Mouse (Mus musculus) adipocyte (in vitro differentiated cells): ENCODE data around the gene Ugt2b34.
A peak's percentile ranks its signal among the peaks of the same experiment; 100 is the strongest.
"Not testable (repeated sequence)": the region's sequence is repeated elsewhere in the genome, so short reads cannot be mapped to it uniquely, and the experiment has no call there.

Source experiments
- DNase-seq: peaks from one replicate; pipeline ENCODE4 v3.0.0-alpha.2; 2016; ENCODE audit warnings: low spot score

Gene Ugt2b34

DNA sequence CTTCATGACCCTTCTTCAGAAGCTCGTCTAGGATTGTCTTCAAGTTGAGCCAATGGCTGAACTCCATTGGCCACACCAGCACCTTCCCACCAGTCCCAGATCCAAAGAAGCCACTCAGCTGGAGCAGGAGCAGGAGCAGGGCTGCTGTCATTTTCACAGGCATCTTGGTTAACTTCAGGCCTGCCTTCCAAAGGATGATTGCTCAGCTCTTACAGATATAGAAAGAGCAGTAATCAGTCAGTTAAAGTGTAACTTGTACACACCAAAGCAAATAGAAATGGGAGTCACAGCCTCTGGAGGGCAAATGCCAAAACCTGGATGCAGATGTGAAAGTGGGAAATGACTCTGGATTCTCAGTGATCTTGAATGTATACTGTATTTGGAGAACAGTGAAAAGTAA is at the start of gene Ugt2b34:
Gene Ugt2b34, minus strand, starts transcription at position 180 of the 400 bp plus-strand sequence.
- DNase-seq, result no peak

DNA sequence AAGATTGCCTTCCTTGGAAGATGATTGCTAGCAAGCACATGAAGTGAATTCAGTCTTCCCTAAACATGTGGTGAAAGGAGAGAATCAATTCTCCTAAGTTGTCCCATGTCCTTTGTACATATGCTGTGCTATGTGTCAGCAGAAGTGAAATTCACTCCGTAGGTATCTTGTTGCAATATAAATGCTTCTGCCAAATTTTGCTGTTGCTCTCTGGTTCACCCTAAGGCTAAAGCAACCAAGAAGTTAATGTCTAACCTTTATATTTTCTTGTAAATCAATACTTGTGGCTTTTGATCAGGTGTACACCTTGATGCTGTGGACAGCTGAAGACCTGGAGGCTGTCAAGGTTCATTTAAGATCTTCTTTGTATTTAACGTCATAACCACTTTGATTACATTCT is 35.4 kb upstream of the Ugt2b34 start:
- no peak for DNase-seq

DNA sequence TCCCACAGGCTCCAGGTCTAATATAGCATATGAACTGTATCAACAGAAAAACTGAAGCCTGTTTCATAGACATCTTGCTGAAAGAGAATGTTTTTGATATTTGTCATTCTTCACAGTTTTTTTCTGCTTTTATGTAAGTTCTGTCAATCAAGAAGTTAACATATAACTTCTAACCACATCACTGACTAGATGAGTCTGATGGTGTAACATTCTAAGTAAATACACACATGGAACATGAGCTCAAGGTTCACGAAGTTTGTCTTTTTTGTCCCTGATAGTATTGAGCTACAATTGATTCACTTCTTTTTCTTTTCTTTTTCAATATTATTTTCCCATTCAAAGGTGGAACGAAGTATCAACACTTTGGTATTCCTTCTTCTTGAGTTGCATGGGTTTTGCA is 19.7 kb upstream of the Ugt2b34 start, which contains the start of gene Ugt2b1:
Gene Ugt2b1, minus strand, starts transcription at position 105 of the 400 bp plus-strand sequence.
- no peak for DNase-seq

DNA sequence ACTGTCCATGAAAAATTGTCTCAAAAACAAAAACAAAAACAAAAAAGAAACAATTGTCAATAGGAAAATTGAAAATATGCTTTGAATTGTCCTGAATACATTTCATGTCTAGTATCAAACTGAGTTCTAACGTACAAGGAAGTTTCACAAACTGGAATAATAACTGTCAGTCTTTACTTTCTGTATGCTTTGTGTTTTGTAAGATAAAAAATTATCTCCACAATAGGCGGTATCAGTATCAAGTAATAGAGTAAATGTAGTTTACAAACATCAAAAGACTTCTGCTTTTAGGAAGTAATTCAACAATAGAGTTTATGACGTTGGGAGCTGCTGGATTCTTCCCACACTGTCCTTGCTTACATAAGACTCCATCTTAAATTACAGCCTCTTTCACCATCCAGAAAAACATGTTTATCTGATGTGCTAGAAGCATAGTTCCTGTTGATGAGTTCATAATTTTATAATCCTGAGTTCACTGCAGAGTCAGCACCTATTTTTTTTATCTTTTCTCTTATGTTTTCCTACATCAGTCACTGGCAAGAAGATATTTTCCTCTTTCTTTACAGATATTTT is 14.0 kb upstream of the Ugt2b34 start:
- no peak for DNase-seq

DNA sequence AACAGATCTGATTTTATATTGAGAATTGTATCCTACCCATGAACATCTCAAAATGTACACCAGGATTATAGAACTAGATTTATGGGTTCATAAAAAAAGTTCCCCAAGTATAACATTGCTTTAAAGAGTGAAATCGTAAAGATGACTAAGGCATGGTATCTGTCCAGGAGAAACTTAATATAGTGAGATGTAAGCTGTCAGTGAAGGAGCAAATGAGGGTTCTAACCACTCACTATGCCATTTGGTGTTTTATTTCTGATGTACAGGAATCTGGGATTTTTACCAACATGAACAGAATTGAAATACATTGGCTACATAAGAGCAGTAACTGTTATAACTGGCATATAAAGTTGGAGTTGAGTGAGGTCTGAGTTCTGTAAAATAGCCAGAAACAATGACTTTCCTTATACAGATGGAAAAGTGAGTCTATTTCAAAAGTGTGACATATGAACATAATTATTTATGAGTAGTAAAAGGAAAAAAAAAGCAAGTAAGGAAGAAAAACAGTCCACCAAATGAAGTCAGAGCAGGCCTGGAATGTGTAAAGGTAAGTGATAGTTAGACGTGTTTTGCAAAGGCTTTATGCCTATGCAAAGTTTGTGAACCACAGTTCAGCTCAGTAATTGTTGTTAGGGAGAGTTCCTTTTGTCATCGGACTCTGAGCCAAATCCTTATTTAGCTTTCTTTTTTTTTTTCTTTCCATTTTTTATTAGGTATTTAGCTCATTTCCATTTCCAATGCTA is 4.8 kb upstream of the Ugt2b34 start:
- no peak for DNase-seq

DNA sequence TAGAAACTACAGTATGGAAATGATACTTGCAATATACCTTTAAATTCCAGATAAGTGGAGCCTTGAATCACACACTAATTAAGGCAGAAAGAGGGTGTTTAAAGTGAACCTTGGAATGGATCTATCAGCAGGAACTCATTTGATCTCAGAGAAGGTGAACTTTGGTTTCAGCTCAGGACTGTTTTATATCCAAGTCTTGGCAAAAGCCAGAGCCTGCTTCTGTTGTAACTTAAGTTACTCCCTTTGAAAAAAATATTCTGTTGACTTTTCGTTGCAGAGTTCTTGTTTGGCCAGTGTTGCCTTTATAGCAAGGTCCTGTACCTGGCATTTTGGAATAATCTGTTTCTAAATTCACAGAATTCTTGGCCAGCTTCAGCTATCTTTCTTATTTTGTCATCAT is 4.0 kb upstream of the Ugt2b34 start:
- no peak for DNase-seq

DNA sequence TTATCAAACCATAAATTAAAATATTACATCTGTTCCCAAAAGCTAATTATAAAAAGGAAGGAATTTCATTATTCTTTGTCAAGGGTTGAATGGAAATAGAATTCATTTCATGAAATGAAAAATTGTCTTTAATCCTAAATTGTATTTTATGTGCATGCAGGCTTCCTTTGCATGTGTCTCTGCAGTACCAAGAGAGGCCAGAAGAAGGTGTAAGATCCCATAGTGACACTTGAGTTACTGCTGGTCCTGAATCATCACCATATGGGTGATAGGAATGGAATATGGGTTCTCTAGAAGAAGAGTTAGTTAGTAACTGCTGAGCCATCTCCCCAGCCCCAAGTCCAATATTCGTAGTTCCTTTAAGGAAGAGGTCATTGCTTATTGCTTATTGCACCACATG is 16.8 kb downstream of the Ugt2b34 start:
- no peak for DNase-seq

DNA sequence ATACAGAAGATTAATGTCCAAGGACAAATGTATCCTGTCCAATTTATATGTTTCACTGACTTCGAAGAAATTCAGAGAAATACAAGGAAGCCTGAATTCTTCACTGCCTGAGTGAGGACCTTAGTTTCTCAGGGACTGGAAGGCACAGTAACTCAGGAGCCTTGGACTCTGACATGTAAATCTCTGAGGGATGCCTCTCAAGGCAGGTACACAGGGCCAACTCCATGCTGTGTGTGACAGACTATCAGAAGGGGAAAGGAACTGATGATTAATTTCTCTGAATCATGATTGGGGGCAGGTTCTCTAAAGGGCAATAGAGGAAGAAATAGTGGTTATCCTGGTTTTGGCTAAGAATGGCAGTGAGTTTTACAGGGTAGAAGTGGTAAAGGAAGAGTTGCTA is 18.3 kb downstream of the Ugt2b34 start:
- DNase-seq, result no peak

DNA sequence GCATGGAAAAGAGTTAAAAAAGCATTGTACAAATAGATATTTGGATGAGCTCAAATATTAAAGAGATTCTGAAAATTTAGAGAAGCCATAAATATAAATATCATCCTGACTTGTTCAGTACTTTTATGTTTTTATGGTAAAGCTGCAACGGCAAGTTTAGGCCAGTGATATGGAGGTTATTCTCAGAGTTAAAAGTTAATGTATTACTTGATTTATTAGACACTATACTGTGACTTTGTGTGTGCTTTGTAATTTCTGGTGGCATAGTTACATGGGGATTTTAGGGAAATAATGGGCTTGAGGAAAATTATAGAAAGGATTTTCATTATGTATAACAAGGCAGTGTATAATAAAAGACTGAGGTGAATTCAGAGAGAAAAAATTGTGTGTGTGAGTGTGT is 19.7 kb downstream of the Ugt2b34 start:
- DNase-seq, result no peak

DNA sequence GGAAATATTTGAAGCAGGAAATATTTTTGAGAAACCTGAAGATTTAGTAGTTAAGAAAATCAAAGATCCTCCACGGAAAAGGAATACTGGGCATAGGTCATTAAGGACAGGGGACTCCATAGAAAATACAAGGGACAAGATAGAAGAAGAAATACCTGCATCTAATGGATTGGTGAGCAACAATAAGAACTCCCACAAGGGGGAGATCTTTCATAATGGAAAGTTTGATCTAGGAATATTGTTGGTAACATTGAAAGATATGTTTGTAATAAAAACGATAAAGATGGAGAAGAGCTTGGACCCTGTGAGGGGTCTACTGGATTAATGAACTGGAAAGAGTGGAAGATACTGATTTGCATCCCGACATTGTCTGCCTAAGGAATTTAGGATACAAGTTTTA is 20.1 kb downstream of the Ugt2b34 start:
- peak; percentile 44 for DNase-seq

DNA sequence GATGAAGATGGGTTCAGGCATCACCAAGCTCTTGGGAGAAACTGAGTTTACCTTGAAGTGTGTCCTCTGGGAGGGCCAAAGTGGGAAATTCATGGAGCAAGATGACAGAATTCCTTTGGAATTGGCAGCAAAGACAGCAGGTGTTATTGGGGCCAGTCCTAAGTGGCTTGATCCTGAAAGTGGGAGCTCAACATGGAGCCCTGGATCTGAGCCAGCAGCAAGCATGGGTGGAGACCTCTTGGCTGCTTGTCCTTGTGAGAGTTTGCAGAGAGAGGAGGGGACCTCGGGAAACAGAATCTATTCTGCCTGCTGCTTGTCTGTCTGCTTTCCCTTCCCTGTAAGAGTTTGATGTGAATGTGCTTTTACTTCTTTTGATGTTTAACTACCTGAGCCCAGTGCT is 34.9 kb downstream of the Ugt2b34 start:
- DNase-seq, result no peak

DNA sequence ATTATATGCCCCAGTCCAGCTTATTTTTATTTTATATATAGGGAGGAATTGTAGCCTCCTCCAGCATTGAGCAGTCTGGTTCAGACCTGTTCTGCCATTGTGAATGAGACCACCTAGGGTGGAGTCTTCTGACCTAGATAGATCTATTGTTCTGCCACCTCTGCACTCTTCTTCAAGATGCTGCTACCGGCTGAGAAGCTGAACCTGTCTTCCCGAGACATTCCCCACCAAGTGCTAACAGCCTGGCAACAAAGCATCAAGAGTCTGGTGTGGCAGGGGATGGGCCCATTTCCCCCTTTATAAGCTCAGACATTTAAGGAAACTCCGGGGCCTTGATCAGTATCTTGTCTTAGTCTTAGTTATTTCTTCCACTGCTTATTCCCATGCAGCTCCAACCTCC is 48.4 kb downstream of the Ugt2b34 start:
- DNase-seq, result no peak

DNA sequence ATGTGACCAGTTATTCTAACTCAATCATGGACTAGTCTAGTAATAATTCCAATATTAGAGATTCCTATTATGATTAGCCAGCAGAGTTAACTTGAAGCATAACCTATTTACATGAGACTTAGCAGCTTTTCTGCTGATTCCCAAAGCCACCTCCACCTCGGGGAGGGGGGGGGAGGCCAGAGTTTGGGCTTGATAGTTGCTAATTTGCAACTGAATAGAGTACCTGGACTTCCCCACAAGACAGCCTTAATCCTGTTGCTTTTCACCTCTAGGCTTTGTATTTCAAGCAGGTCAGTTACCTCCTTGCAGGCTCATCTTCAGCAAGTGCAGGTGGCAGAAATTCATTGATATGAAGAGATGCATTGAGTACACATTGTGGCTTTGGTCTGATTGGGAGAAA is 49.1 kb downstream of the Ugt2b34 start:
- DNase-seq, result no peak

DNA sequence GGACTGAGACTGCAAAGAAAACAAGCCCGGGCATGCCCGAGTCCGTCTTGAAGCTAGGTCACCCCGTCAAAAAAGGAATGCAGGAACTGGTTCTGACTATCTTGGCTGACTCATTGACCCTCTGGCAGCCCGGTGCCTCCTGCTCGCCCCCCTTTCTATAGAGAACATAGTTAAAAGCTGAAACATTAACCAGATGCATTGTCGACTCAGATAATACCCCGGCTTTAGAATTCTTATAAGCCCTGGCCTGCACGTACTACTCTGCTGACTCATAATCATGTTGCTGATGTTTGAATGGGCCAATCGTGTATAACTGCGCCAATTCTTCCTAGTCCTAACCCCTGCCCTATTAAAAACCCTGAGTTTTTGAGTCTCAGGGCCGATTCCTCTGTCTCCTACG is 50.2 kb downstream of the Ugt2b34 start:
- DNase-seq, result not testable (repeated sequence)

DNA sequence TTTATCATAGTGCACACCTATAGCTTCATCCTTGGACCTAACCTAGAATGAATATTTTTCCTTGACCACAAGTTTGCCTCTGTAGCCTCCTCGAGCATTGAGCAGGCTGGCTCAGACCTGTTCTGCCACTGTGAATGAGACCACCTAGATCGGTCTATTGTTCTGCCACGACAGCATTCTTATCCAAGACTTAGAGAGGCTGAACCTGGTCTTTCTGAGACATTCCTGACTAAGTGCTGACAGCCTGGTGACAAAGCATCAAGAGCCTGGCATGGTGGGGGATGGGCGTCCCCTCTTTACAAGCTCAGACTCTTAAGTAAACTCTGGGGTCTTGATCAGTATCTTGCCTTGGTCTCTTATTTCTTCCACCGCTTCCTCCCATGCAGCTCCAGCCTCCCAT is 55.1 kb downstream of the Ugt2b34 start:
- DNase-seq, result no peak

DNA sequence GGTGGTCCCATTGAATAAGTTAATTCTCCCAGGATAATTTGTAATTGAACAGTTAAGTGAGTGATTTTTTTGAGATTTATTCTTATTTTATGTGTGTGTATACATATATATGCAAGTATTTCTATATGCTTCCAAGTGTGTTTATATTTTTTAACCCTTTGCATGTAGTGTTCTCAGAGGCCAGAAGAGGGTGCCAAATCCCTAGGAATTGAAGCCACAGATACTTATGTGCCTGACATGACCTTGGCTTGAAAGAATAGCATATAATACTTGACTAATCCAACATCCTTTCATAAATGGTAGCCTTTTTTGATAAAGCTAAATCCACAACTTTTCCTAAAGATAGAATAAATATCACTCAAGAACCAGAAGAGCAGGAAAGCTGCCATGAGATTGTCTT is 56.6 kb downstream of the Ugt2b34 start:
- DNase-seq, result peak; percentile 58

DNA sequence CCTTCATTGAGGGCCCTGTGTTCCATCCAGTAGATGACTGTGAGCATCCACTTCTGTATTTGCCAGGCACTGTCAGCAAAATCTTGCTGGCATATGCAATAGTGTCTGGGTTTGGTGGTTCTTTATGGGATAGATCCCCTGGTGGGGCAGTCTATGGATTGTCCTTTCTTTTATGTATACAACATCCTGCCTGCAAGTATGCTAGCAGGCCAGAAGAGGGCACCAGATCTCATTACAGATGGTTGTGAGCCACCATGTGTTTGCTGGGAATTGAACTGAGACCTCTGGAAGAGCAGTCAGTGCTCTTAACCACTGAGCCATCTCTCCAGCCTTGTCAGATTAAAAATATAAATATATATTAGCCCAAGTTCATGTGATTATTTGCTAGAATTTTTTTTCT is 65.5 kb downstream of the Ugt2b34 start:
- DNase-seq, result not testable (repeated sequence)

DNA sequence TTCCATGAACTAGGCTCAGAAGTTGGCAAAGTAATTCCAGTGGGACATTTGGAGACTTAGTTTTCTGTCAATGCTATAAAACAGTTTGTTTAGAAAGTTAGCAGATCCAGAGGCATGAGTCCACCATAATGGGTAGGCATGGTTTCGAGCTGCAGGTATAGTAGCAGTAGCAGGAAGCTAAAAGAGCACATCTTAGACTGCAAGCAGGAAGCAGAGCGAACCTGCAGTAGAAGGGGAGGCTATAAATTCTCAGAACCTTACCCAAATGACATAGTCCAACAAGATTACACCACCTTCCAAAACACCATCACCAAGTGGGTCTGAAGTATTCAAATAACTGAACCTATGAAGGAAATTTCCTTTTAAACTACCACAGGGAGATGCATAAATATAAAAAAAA is 66.5 kb downstream of the Ugt2b34 start:
- no peak for DNase-seq
